Mouse (Mus musculus) brain, embryonic 14.5 days (tissue): ENCODE data around the gene Map3k14.

Source experiments
- CTCF ChIP-seq: fragments of 200-500 bp; IDR thresholded peaks from 2 replicates; pipeline ENCODE4 v1.5.1; 2012; ENCODE audit warnings: inconsistent platforms, mild to moderate bottlenecking, moderate library complexity, borderline replicate concordance; ENCODE audit not compliant: insufficient read depth, insufficient read length; ENCODE audit errors: extremely low read depth
- POLR2A ChIP-seq: fragments of 200-500 bp; IDR thresholded peaks from 2 replicates; pipeline ENCODE4 v1.6.1; 2012; ENCODE audit warnings: mild to moderate bottlenecking, inconsistent platforms, borderline replicate concordance; ENCODE audit not compliant: poor library complexity, insufficient read depth, insufficient read length, severe bottlenecking; ENCODE audit errors: extremely low read depth

GRCm38 (mm10) chr11:103286910-103287309 lies 19.6 kb upstream of the Map3k14 start:
- no peak for TF ChIP-seq POLR2A
- TF ChIP-seq CTCF: no peak
